Mouse (Mus musculus) adrenal gland, adult (tissue): ENCODE measurements at regions not wholly inside any gene's neighbourhood (a gene's known extent, or its start where the extent isn't known, plus 50 kb on each side); places are given as distances from the start of the nearest gene placed in this dataset.
A peak's percentile ranks its signal among the peaks of the same experiment; 100 is the strongest.
"Not testable (repeated sequence)": the region's sequence is repeated elsewhere in the genome, so short reads cannot be mapped to it uniquely, and the experiment has no call there.

ENCODE experiments used
- DNase-seq, 2 experiments: peaks; one replicate each; pipeline ENCODE4 v3.0.0; 2022 to 2023; ENCODE audit warnings: low spot score in 1 of 2; ENCODE audit not compliant: inconsistent age in 2 of 2

- no peak for DNase-seq
Observed at GRCm38 (mm10) chr14:74180066-74180465, 460.6 kb upstream of the Htr2a start.

GRCm38 (mm10) chr14:74182996-74183395 lies 457.6 kb upstream of the Htr2a start:
- no peak for DNase-seq

- no peak for DNase-seq
Observed at GRCm38 (mm10) chr14:74201710-74202109, 438.9 kb upstream of the Htr2a start.

- no peak for DNase-seq
Observed at GRCm38 (mm10) chr14:74205011-74205410, 435.6 kb upstream of the Htr2a start.

GRCm38 (mm10) chr14:74217914-74218446 lies 422.7 kb upstream of the Htr2a start:
- DNase-seq: no peak

GRCm38 (mm10) chr14:74219761-74220160 lies 420.9 kb upstream of the Htr2a start:
- peak in 1 of 2 experiments; percentile 27 for DNase-seq

- no peak for DNase-seq
Observed at GRCm38 (mm10) chr14:74222093-74222492, 418.5 kb upstream of the Htr2a start.

- no peak for DNase-seq
Observed at GRCm38 (mm10) chr14:74229560-74230187, 411.0 kb upstream of the Htr2a start.

GRCm38 (mm10) chr14:74240212-74240611 lies 400.4 kb upstream of the Htr2a start:
- DNase-seq: no peak

GRCm38 (mm10) chr14:74249263-74249878 lies 391.3 kb upstream of the Htr2a start:
- no peak for DNase-seq

- DNase-seq: peak; percentile 20 to 82
Observed at GRCm38 (mm10) chr14:74250021-74250420, 390.6 kb upstream of the Htr2a start.

GRCm38 (mm10) chr14:74252189-74253145 lies 388.2 kb upstream of the Htr2a start:
- no peak for DNase-seq

GRCm38 (mm10) chr14:74255000-74255399 lies 385.6 kb upstream of the Htr2a start:
- no peak for DNase-seq

GRCm38 (mm10) chr14:74259437-74259836 lies 381.2 kb upstream of the Htr2a start:
- DNase-seq: no peak

- DNase-seq: no peak
Observed at GRCm38 (mm10) chr14:74267086-74267485, 373.6 kb upstream of the Htr2a start.

GRCm38 (mm10) chr14:74294560-74294959 lies 346.1 kb upstream of the Htr2a start:
- peak in 1 of 2 experiments; percentile 29 for DNase-seq

- DNase-seq: no peak
Observed at GRCm38 (mm10) chr14:74304483-74304882, 336.2 kb upstream of the Htr2a start.

GRCm38 (mm10) chr14:74306717-74307307 lies 333.8 kb upstream of the Htr2a start:
- no peak for DNase-seq

- DNase-seq: not testable (repeated sequence)
Observed at GRCm38 (mm10) chr14:74309451-74309850, 331.2 kb upstream of the Htr2a start.

- DNase-seq: no peak
Observed at GRCm38 (mm10) chr14:74327291-74327690, 313.3 kb upstream of the Htr2a start.

GRCm38 (mm10) chr14:74350751-74351150 lies 289.9 kb upstream of the Htr2a start:
- DNase-seq: no peak
